Mouse (Mus musculus) CD4-positive, CD25-positive, alpha-beta regulatory T cell, adult 2 months (primary cell): ENCODE measurements around the gene B4galt2.

Experiments
- DNase-seq: peaks from one replicate; pipeline ENCODE4 v3.0.0-alpha.2; 2012; ENCODE audit warnings: low read depth, low spot score

B4galt2 gene

GRCm38 (mm10) chr4:117836204-117836767, 47.0 kb downstream of the B4galt2 start:
- DNase-seq: peak; percentile 84

- peak; percentile 52 for DNase-seq
These were observed 47.7 kb downstream of the B4galt2 start for GRCm38 (mm10) chr4:117835531-117836111.

GRCm38 (mm10) chr4:117834845-117835530, 48.3 kb downstream of the B4galt2 start:
- DNase-seq: peak; percentile 43

DNA sequence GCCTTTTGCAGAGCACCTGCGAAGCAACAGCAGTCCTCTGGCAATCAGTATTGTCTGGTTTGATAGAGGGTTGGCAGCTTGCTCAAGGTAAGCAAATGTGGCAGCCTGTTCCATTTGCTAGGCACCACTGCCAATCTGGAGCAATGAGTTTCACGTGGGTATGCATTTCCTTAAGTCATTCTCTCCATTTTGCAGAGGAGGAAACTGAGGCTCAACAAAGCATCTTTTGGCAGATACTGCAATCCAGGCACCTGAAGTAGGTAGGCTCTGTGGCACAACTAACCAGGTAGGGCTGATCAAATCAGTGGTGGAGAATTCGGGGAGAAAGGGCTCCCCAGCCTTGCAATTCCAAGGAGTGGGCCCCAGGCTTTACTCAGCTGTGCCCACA, 48.8 kb downstream of the B4galt2 start, which contains the start of gene Slc6a9:
Gene Slc6a9 (plus strand): TSS at position 50 of the 388 bp plus-strand sequence.
- DNase-seq: no peak

DNA sequence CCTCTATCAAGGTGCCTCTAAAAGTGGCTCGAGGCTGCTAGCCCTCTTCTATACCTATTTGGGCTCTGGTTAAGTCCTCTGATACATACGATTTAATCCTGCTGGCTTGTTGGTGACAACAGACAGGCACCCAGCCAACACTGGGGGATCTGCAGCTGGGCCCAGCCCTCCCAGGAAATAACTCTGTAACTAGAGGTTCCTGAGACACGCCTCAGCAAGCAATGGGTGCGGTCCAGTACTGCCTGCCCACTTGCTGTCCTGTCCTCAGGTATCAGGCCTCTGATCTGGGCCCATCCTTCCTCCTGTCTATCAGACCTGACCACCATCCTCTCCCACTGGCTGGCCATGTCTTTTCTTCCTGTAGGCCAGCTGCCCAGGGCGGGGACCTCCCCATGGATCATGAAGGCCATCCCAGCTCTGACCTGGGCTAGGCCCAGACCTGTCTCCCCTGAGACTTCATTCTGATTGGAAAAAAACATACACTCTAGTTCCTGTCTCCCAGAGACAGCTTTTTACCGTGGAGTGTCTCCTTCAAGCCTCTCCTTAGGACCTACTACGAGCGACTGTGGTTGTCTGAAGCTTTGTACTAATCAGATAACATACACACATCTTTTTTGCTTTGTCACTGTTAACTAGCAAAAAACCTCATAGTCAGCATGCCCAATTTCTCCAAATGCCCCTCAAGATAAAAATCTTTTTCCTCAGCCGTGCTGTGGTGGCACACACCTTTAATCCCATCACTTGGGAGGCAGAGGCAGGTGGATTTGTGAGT, 51.2 kb downstream of the B4galt2 start:
- no peak for DNase-seq

GRCm38 (mm10) chr4:117831499-117831898, 51.8 kb downstream of the B4galt2 start:
- no peak for DNase-seq

- DNase-seq: no peak
These were observed 52.5 kb downstream of the B4galt2 start for GRCm38 (mm10) chr4:117830801-117831200.

DNA sequence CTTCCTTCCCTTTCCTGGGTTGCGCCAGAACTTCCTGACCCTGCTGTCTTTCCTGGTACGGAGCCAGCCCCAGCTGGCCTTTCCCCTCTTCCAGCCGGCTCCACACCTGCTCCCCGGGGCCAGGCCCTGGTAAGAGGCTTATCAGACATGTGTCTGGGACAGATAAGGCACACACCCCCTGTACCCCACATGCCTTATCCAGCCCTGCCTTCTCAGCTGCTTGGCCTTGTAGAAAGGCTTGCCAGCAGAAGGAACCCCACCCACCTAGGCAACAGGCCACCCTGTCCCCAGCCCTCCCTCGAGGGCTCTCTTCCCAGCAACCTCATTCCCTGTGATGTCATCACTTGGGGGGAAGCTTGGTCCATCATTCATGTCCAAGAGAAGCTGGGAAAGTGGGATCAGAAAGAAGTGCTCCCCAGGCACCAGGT, 53.1 kb downstream of the B4galt2 start:
- no peak for DNase-seq

- DNase-seq: peak; percentile 47
These were observed 53.8 kb downstream of the B4galt2 start for GRCm38 (mm10) chr4:117829260-117830123.

- no peak for DNase-seq
These were observed 54.6 kb downstream of the B4galt2 start for GRCm38 (mm10) chr4:117828572-117829145.
